Mouse (Mus musculus): Measurements from ENCODE around the gene Gm7945. TPM values are rescaled to one million over a fixed set of nuclear protein-coding genes. Genes with fewer than 3 reads are reported as not detected.
"Not testable (repeated sequence)": the region's sequence is repeated elsewhere in the genome, so short reads cannot be mapped to it uniquely, and the experiment has no call there.

Gm7945 gene
- polyA plus RNA-seq (2015; fragmentation: Nextera tagmentation; extraction: Ambion mirVana): 0.23 TPM in 1 of 2 replicates, not detected in the other

GRCm38 (mm10) chr14:41386279-41386678 is at the start of gene Gm7945:
Gene Gm7945 (minus strand): TSS chr14:41386379.
- not testable (repeated sequence) for H3K4me1 ChIP-seq (replicated peaks); H3K27ac ChIP-seq; H3K9ac ChIP-seq; ATAC-seq (ENCODE audit: low FRiP score); H3K4me2 ChIP-seq; H3K9me3 ChIP-seq; H3K36me3 ChIP-seq; H3K27me3 ChIP-seq; H3K4me3 ChIP-seq
- no CpG with 5 or more reads among the region's 3 CpGs for WGBS

GRCm38 (mm10) chr14:41425393-41426075 is 39.4 kb upstream of the Gm7945 start:
- peak overlapping the region; percentile 30 for H3K4me2 ChIP-seq
- H3K9ac ChIP-seq; H3K27ac ChIP-seq; H3K9me3 ChIP-seq; H3K4me1 ChIP-seq (replicated peaks); H3K4me3 ChIP-seq; ATAC-seq (ENCODE audit: low FRiP score); H3K27me3 ChIP-seq; H3K36me3 ChIP-seq: not testable (repeated sequence)
- WGBS: 15% methylated on average over 13 of the region's 16 CpGs

GRCm38 (mm10) chr14:41424694-41425093 is 38.5 kb upstream of the Gm7945 start:
- H3K9ac ChIP-seq; H3K27ac ChIP-seq; H3K4me3 ChIP-seq; H3K4me1 ChIP-seq (replicated peaks); H3K27me3 ChIP-seq; H3K9me3 ChIP-seq; H3K36me3 ChIP-seq; ATAC-seq (ENCODE audit: low FRiP score): not testable (repeated sequence)
- peak overlapping the region; percentile 30 for H3K4me2 ChIP-seq
- 8% methylated on average over 14 of the region's 14 CpGs for WGBS

- H3K36me3 ChIP-seq; H3K9ac ChIP-seq; ATAC-seq (ENCODE audit: low FRiP score); H3K27me3 ChIP-seq; H3K4me1 ChIP-seq (replicated peaks); H3K4me3 ChIP-seq; H3K9me3 ChIP-seq; H3K27ac ChIP-seq; H3K4me2 ChIP-seq: not testable (repeated sequence)
- 100% methylated on average over 1 of the region's 2 CpGs for WGBS
Observed at GRCm38 (mm10) chr14:41408181-41408580, 22.0 kb upstream of the Gm7945 start, which contains the start of gene Gm6482. Gene Gm6482 (minus strand): TSS chr14:41408281.

GRCm38 (mm10) chr14:41348309-41348708 is 37.9 kb downstream of the Gm7945 start, which contains the start of gene Gm5798:
Gene Gm5798 (plus strand): TSS chr14:41348609.
- 76% methylated on average over 2 of the region's 2 CpGs for WGBS
- not testable (repeated sequence) for H3K36me3 ChIP-seq; ATAC-seq (ENCODE audit: low FRiP score); H3K4me2 ChIP-seq; H3K4me1 ChIP-seq (replicated peaks); H3K4me3 ChIP-seq; H3K27me3 ChIP-seq; H3K27ac ChIP-seq; H3K9me3 ChIP-seq; H3K9ac ChIP-seq

Other genes with a start within 250 kb of the Gm7945 start
- gene Mbl1, start 234.9 kb downstream of the Gm7945 start, polyA plus RNA-seq (2015; fragmentation: Nextera tagmentation; extraction: Ambion mirVana): not detected in 2 replicates
- gene Sftpd, start 201.2 kb downstream of the Gm7945 start, polyA plus RNA-seq (2015; fragmentation: Nextera tagmentation; extraction: Ambion mirVana): not detected in 2 replicates
- 0.16 and 0.17 TPM in 2 replicates for gene Gm2832, start 107.6 kb downstream of the Gm7945 start, polyA plus RNA-seq (2015; fragmentation: Nextera tagmentation; extraction: Ambion mirVana)
- not detected in 2 replicates for gene Gm5798, start 37.8 kb downstream of the Gm7945 start, polyA plus RNA-seq (2015; fragmentation: Nextera tagmentation; extraction: Ambion mirVana)
- not detected in 2 replicates for gene Gm6482, start 21.9 kb upstream of the Gm7945 start, polyA plus RNA-seq (2015; fragmentation: Nextera tagmentation; extraction: Ambion mirVana)
- gene Gm7954, start 67.1 kb upstream of the Gm7945 start, polyA plus RNA-seq (2015; fragmentation: Nextera tagmentation; extraction: Ambion mirVana): not detected in 2 replicates
- not detected in 2 replicates for gene Gm3486, start 103.1 kb upstream of the Gm7945 start, polyA plus RNA-seq (2015; fragmentation: Nextera tagmentation; extraction: Ambion mirVana)
- gene Gm7970, start 169.2 kb upstream of the Gm7945 start, polyA plus RNA-seq (2015; fragmentation: Nextera tagmentation; extraction: Ambion mirVana): not detected in 2 replicates
- gene 1700049E17Rik2, start 186.8 kb upstream of the Gm7945 start, polyA plus RNA-seq (2015; fragmentation: Nextera tagmentation; extraction: Ambion mirVana): not detected in 2 replicates
- gene Gm3072, start 238.2 kb upstream of the Gm7945 start, polyA plus RNA-seq (2015; fragmentation: Nextera tagmentation; extraction: Ambion mirVana): not detected in 2 replicates

Data from hindbrain, embryonic 13.5 days (tissue).